Mouse (Mus musculus): ENCODE measurements around the gene Nppb. TPM values are rescaled to one million over a fixed set of nuclear protein-coding genes. Genes with fewer than 3 reads are reported as not detected.
A peak's percentile ranks its signal among the peaks of the same experiment; 100 is the strongest.

Nppb gene
- total RNA-seq, 2 experiments from 2014 or later, result not detected

DNA sequence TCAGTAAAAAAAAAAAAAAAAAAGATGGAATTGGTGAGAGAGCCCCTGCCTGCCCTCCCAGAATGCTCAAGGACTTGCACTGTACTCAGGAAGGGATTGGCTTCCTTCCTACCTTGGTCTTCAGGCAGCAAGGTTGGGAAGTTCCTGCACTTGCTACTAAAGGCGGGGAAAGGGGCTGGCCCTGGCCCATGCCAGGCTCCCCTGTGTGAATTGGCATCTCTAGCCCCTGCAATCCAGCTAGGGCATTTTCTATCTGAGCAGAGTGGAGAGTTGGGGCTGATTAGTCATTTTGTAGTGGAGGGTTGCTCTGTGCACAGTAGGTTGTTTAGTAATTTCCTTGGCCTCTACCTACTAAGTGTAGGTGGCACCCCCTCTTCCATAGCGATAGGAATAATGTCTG, 16.8 kb upstream of the Nppb start:
- intact Hi-C loops (cut with DNase I), result no loop called here
- no peak for DNase-seq (ENCODE audit: low spot score in 2 of 2)

DNA sequence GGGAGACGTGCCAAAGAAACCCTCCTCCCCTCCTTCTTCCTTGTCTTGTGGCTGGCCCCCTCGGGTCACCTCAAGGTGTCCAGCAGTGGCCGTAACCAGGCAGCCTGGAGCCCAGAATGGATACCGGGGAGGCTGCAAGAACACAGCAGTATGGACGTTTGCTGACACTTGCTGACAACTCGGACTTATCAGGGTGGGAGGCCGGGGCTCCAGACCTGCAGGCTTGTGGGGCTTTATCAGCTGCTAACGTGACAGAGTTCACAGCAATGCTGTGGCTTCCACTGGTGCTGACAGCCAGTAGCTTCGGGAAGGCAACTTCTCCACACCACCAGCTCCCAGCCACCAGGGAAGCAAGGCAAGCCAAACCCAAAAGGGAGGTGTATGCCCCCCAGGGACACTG, 16.3 kb upstream of the Nppb start:
- no peak for DNase-seq (ENCODE audit: low spot score in 2 of 2)
- intact Hi-C loops (cut with DNase I), result no loop called here

DNA sequence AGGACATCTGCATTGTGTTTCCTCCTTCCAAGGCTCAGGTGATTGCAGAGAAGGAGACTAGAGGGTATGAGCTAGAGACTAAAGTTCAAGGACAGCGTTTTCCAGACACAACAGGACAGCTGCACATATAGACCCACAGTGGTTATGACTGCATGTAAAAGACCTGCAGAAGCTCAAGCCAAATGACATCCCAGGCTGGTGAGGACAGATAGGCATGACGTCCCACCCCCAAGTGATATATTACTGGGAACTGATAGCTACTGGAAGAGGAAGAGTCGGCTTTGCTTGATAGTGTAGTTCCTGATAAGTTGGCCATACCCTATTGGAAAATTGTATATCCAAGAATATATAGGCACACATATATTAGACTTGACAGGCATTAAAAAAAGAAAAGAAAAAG, 9.4 kb upstream of the Nppb start:
- DNase-seq (ENCODE audit: low spot score in 2 of 2), result no peak
- intact Hi-C loops (cut with DNase I), result no loop called here

DNA sequence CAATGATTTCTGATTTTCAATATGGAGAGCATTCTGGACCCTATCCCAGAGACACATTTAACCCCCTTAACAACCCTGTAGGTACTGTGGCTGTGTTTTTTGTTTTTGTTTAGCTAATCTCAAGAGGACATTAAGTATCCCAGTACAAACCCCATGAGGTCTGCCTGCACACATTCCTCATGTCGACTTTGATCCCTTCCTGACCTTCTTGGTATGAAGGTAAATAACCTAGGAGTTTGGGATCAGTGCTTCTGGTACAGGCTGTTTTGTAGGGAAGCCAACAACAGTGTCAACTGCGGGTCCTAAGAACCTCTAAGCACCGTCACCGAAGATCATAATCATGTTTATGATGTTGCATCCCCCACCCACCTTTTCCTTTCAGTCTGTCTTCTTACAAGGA, 7.9 kb upstream of the Nppb start:
- intact Hi-C loops (cut with DNase I), result no loop called here
- no peak for DNase-seq (ENCODE audit: low spot score in 2 of 2)

DNA sequence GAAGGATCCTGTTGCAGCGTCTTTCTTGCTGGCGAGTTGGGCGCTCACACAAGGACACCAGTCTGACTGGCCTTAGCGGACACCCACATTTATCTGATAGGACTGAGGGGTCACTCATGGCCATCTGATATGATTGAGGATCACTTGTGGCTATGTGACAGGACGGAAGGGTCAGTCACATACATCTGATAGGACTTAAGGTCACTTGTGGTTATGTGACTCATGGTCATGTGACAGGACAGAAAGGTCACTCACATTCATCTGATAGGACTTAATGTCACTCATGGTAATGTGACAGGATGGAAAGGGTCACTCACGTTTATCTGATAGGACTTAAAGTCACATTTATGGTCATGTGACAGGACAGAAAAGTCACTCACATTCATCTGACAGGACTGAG, 7.2 kb upstream of the Nppb start:
- no peak for DNase-seq (ENCODE audit: low spot score in 2 of 2)
- intact Hi-C loops (cut with DNase I), result no loop called here

DNA sequence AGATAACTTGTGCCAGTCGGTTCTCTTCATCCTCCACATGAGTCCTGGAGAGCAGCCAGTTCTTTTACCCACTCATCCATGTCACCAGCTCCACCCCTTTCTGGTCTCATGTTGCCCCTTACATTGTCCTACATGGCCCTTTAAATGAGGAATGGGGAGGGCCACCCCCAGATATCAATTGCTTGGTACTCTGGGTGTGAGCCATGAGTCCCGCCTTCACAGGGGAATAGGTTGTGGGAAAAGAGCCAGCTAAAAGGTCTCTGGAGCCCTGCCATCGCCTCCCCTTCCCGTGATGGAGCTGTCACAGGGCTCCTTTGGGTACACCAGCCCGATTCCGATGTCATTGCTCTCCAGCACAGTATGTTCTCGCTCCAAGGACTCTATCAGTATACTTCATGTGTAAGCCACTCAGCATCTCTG, 6.1 kb upstream of the Nppb start:
- intact Hi-C loops (cut with DNase I), result no loop called here

DNA sequence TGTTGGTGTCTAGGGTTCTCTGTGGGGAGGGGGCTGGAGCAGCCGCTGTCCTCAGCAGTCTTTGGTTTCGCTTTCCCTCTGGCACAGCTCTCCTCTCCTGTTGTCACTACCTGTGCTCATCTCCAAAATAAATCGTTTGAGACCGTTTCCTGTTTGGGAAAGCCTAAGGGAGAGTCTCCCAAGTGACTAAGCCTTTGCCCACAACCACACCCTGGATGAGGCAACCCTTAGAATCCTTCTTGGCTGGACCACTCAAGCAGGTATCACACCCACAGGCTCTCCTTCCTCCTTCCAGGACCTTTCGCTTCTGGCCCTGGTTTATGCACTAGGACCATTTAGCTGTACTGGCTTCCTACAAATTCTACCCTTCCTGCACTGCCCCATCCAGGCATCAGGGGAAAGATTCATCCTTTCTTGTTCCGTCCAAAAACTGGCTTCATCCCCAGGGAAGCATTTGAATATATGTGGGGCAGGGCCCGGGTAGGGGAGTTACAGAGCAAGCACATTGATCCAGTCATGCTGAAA, 8.0 kb downstream of the Nppb start:
- intact Hi-C loops (cut with DNase I), result no loop called here
- no peak for DNase-seq (ENCODE audit: low spot score in 2 of 2)

More for the DNA sequence above, 6.1 kb upstream of the Nppb start:
- DNase-seq (ENCODE audit: low spot score in 2 of 2), result no peak

DNA sequence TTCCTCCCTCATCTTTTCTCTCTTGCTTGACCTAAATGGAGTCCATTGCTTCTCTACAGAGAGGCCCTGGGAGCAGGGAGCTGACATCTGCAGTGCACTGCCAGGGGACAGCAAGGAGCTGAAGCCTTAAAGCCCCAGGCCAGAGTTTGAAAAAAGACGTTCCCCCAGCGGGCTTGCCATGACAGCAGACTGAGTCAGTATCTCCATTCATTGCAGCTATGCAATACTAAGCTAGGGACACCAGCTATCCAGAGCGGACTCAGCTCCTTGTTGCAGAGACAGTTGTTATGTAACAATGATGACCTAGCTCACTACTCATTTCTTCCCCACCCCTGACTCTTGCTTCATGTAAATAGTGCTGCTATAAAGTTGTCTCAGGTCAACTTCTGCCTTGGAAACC, 9.7 kb downstream of the Nppb start:
- DNase-seq (ENCODE audit: low spot score in 2 of 2), result no peak
- intact Hi-C loops (cut with DNase I), result no loop called here

DNA sequence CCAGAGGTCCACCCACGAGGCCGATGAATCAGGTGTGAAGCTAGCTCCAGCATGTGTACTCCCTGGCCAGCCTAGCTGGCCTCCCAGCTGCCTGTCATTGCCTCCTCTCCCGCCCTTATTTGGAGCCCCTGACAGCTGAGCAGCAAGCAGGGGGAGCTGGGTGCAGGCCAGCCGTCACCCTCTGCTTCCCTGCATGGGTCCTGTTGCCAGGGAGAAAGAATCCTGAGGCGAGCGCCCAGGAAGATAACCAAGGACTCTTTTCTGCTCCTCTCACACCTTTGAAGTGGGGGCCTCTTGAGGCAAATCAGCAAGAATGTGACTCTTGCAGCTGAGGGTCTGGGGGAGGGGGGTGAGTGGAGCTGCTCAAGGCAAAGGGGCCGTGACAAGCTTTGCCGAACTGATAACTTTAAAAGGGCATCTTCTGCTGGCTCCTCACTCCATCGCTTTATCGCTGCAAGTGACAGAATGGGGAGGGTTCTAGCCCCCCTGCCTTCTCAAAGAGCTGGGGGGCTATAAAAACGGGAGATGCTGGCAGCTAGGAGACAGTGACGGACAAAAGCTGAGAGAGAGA, 14.7 kb downstream of the Nppb start, which contains the start of gene Nppa:
TSS of gene Nppa (plus strand) at position 521 of the 571 bp plus-strand sequence.
- intact Hi-C loops (cut with DNase I), result no loop called here
- DNase-seq (ENCODE audit: low spot score in 2 of 2), result no peak

DNA sequence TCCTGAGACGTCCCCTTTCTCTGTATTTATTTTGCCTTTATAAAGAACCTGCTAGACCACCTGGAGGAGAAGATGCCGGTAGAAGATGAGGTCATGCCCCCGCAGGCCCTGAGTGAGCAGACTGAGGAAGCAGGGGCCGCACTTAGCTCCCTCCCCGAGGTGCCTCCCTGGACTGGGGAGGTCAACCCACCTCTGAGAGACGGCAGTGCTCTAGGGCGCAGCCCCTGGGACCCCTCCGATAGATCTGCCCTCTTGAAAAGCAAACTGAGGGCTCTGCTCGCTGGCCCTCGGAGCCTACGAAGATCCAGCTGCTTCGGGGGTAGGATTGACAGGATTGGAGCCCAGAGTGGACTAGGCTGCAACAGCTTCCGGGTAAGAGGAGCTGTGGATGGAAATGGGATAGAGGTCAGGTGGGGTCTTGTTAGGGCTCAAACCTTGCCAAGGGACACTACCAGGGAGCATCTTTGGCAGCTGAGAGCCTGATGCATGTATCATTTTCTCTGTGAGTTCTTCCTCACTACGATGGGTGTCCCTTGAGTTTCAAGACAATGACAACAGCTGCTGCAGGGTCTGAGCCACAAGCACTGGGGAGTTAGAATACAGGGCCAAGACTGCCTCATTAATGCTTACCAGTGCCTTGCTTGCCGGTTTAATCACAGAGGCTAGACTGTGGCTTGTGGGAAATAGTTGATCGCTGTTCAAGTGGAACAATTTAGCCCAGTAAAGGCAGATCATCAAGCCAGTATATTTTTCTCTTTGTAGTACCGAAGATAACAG, 15.6 kb downstream of the Nppb start:
- intact Hi-C loops (cut with DNase I), result no loop called here
- DNase-seq (ENCODE audit: low spot score in 2 of 2), result no peak

DNA sequence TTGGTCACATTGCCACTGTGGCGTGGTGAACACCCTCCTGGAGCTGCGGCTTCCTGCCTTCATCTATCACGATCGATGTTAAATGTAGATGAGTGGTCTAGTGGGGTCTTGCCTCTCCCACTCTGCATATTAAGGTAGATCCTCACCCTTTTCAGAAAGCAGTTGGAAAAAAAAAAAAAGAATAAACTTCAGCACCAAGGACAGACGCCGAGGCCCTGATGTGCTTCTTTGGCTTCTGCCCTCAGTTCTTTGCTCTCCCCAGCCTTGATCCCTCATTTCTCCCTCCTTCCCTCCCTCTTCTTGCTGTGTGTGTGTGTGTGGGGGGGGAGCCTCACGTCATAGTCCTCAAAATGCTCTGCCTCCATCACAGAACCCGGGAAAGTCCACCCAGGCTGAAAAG, 16.3 kb downstream of the Nppb start:
- DNase-seq (ENCODE audit: low spot score in 2 of 2), result no peak

DNA sequence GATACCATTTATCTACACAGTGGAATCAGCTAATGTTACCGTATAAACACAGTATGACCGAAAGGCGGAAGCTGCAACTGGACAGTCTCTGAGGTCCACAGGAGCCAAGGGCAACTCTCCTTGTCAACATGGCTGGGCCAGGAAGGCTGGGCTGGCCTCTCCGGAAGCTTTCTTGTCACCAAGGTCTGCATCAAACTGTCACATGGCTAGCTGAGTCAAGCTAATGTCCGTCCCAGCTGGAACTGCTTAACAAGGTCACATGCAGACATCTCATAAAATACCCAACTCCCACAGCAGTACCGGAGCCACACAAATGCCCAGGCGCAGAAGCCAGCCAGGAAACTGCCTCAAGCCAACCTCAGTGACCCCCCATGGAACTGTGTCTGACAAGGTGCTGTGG, 18.8 kb downstream of the Nppb start:
- no peak for DNase-seq (ENCODE audit: low spot score in 2 of 2)
- intact Hi-C loops (cut with DNase I), result no loop called here

More for the DNA sequence above, 16.3 kb downstream of the Nppb start:
- intact Hi-C loops (cut with DNase I), result no loop called here

DNA sequence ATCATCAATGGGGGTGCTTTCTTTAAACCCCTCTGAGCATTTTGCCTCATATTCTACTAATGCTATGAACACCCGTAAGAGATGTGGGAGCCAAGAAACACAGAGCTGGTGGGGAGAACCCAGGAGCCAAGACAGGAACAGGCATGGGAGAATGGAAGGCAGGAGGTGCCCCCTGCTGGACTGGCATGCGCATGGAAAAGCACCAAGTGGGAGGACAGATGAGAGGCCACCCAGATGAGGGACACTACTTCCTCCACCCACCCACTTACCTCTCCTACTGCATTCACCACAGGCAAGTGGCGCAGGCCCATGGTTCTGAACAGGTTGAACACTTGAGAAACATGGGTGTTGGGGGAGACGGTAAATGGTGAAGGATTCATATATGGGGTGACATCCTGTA, 22.8 kb downstream of the Nppb start:
- intact Hi-C loops (cut with DNase I), result loop anchor here (2.0 kb wide), 1 partner anchor 56 kb away; no protein-coding TSS in a partner anchor
- DNase-seq (ENCODE audit: low spot score in 2 of 2), result peak; percentile 69 to 79

DNA sequence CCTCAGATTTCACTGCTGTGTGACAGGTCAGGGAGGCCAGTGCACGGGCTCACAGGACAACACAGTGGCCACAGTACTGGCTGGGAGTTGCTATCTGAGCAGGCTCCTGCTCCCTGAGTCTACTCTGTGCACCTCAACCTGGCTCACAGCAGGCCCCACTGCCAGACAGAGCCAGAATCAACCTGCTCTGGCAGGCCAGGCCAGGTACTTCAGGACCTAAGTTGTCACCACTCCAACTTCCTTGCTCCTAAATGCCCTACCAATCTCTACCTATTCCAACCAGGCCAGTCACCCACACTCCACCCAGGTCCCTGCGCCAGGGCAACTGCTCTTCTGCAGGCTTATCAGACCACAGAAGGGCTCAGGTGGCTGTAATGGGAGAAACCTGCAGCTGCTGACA, 24.1 kb downstream of the Nppb start:
- no peak for DNase-seq (ENCODE audit: low spot score in 2 of 2)
- intact Hi-C loops (cut with DNase I), result loop anchor here (2.0 kb wide), 1 partner anchor 57 kb away; no protein-coding TSS in a partner anchor

DNA sequence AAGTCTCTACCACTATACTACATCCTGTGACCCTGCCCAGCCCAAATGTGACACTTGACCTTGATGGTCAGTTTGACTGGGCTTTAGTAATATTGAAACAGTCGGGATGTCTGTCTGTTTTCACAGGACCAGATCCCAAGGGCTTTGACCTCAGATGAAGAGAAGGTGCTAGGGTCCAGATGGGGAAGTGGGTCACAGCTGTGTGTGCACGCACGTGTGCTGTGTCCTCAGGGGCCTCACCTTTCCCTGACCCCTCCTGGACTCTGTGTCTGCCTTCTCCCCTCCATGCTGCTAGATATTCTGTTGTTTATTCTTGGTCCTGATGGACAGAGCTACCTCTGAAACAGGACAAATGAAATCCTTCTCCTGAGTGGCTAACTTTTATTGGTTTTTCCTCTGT, 25.7 kb downstream of the Nppb start:
- no peak for DNase-seq (ENCODE audit: low spot score in 2 of 2)
- intact Hi-C loops (cut with DNase I), result no loop called here

DNA sequence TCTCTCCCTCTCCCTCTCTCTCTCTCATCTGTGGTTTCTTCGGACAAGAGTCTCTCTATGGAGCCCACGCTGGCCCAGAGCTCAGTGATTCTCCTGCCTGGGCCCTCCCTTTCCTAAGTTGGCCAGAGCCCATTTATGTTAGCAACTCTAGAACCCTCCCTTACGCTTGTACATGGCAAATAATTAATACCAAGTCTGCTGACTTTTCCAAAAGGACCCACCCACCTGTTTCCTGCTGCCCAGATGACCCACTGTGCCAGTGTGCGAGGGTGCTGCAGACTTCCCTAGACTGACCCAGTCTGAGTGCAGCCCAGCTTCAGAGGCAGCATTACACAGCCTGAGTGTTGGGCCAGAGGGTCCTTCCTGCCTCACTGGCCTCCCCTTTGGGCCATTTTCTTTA, 26.6 kb downstream of the Nppb start:
- DNase-seq (ENCODE audit: low spot score in 2 of 2), result no peak
- intact Hi-C loops (cut with DNase I), result no loop called here

DNA sequence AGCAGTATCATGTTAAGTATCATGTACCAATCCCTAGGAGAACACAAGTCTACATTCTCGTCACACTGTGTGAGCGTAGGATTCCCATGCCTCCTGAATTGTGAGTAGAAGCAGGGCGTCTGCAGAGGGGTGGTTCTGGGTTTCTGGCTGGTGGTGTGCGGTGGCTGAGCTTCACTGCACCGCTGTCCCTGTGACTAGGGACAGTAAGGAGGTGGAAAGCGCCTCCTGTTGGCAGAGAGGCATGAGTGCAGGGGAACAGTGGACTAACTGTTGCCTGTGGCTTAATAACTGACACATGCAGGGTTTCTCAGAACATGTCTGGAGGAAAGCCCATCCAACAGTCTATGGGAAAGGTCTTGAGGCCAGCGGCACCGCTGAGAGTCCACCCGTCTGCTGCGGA, 29.8 kb downstream of the Nppb start:
- intact Hi-C loops (cut with DNase I), result no loop called here

DNA sequence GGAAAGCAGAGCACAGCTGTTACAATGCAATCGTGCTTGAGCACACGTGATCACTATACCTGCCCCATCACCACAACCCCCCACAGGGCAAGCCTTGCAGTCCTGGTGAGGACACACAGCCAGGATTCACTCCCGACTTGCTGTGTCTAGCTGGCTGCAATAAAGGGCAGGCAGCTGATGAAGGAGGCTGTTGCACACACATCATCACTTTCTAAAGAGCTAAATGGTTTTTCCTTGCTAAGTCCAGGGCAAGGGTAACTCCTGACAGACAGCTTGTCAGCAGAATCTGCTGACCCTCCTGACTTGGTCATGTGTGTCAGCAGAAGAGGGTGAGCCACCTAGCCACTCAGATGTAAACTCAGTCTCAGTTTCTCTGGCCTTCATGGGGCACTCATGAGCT, 31.4 kb downstream of the Nppb start:
- intact Hi-C loops (cut with DNase I), result no loop called here
- DNase-seq (ENCODE audit: low spot score in 2 of 2), result no peak

More for the DNA sequence above, 29.8 kb downstream of the Nppb start:
- DNase-seq (ENCODE audit: low spot score in 2 of 2), result no peak

DNA sequence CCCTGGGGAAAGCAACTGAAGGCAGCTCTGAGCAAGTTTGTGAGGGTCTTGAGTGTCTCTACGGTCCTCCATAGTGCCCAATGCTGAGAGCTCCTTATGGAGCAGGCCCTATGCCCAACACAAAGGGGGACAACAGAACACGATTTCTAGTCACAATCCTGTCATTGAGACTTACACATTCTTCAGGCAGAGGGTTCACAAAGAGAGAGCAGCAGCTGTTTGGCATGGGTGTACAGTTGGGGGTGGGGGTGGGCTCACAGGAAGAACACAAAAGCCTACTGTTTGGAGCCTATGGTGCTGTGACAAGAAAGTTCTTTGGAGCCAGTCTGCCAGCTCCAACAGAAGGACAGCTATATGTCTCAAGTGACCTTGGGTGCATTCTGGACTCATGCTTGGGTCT, 32.8 kb downstream of the Nppb start:
- intact Hi-C loops (cut with DNase I), result no loop called here
- no peak for DNase-seq (ENCODE audit: low spot score in 2 of 2)

DNA sequence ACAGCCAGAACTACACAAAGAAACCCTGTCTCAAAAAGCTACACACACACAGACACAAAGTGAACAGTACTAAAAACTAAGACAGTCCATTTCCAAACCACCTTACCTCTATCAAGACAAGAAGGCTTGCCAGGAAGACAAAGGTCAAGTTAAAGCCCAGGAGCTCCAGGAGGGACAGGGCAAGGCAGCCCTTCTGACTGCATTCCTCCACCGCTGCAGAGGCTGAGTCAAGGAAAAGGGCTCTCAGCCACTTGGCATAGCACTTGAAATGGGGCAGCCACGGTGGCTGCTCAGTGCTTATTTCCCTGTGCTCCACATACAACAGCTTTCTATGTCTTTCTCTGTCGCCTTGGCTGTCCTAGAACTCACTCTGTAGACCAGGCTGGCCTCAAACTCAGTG, 38.4 kb downstream of the Nppb start:
- DNase-seq (ENCODE audit: low spot score in 2 of 2), result no peak

DNA sequence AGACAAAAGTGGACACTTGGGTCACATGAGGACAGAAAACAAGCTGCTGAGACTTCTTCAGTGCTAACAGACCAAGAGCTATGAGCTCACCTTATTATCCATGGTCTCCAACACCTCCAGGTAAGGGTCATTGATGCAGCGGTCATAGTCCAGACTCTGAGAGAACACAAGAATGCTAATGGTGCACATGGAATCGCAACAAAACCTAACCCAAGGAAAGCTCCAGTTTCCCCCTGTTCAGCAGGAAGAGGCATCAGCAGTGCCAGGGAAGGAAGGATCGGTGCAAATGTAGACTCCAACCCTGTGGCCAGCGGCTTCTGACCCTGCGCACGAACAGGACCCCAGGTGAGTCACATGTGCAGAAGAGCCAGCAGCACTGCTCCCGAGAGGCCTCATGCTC, 43.7 kb downstream of the Nppb start:
- no peak for DNase-seq (ENCODE audit: low spot score in 2 of 2)
- intact Hi-C loops (cut with DNase I), result no loop called here

More for the DNA sequence above, 38.4 kb downstream of the Nppb start:
- intact Hi-C loops (cut with DNase I), result no loop called here

Data from left cerebral cortex, postnatal 25 days (tissue).